Mouse (Mus musculus) forebrain, embryonic 10.5 days (tissue): ENCODE measurements around the gene Dcst2. TPM values are rescaled to one million over a fixed set of nuclear protein-coding genes. Genes with fewer than 3 reads are reported as not detected.

ENCODE experiments used
- DNase-seq: peaks from one replicate; pipeline ENCODE4 v3.0.0-alpha.2; 2017; ENCODE audit warnings: low spot score; ENCODE audit errors: extremely low spot score
- H3K27ac ChIP-seq: fragments of 300-500 bp; sonication (generic); 2 replicates; pipeline ENCODE4 v1.5.1; 2016; ENCODE audit warnings: mild to moderate bottlenecking
- H3K27me3 ChIP-seq: fragments of 300-500 bp; sonication (generic); 2 replicates; pipeline ENCODE4 v1.6.1; 2016; ENCODE audit warnings: mild to moderate bottlenecking; ENCODE audit not compliant: poor library complexity, severe bottlenecking
- H3K36me3 ChIP-seq: fragments of 300-500 bp; sonication (generic); replicated peaks from 2 replicates; pipeline ENCODE4 v1.6.1; 2016; ENCODE audit warnings: mild to moderate bottlenecking, moderate library complexity
- H3K4me1 ChIP-seq: fragments of 300-500 bp; sonication (generic); 2 replicates; pipeline ENCODE4 v1.6.1; 2016
- H3K4me3 ChIP-seq: fragments of 300-500 bp; sonication (generic); 2 replicates; pipeline ENCODE4 v1.5.1; 2016; ENCODE audit warnings: mild to moderate bottlenecking, moderate library complexity
- H3K9me3 ChIP-seq: fragments of 300-500 bp; sonication (generic); 2 replicates; pipeline ENCODE4 v1.6.1; 2016; ENCODE audit warnings: mild to moderate bottlenecking, moderate library complexity
- WGBS: fragments of 180-500 bp; shearing (Covaris S2); methylation state at CpG from one replicate; pipeline ENCODE4 v1.1.7; 2016; 5-methylcytosine and 5-hydroxymethylcytosine counted together
- polyA plus RNA-seq: library from polyadenylated mRNA; unstranded; fragments of >200 nt; fragmentation: Nextera tagmentation; extraction: Ambion mirVana; gene quantifications from 2 replicates; pipeline ENCODE4 v1.2.1, GENCODE M21; 2016

Dcst2 gene
- polyA plus RNA-seq, 1 experiment from 2014 or later, result 0.16 TPM

DNA sequence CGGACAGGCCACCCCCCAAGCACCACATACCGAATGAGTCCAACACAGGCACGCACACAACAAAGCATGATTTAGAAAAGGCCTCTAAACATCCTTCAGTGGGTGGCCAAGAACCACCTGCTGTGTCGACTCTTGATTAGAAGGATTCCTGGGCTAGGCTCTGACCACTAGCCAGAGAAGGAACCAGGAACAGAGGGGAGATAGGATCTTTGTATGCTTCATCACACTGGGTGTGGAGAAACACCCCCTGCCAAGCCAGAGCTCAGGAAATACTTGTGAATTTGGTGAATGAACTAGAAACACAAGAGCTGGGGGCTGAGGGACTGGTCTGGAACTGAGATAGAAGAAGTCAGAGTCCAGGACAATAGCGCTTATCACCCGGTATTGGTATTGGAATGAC is 25.2 kb upstream of the Dcst2 start:
- WGBS, result 4% methylated on average over 6 of the region's 6 CpGs
- Histone ChIP-seq H3K27ac (peak overlapping the region; percentile 98), H3K4me3 (peak overlapping the region; percentile 88), H3K4me1 (peaks cover 92% of the 10 kb centered on the region), H3K36me3 (peaks cover 36% of the 10 kb centered on the region), H3K27me3 (peaks cover 30% of the 10 kb centered on the region), H3K9me3 (no peaks in the 10 kb centered on the region)
- DNase-seq, result no peak

DNA sequence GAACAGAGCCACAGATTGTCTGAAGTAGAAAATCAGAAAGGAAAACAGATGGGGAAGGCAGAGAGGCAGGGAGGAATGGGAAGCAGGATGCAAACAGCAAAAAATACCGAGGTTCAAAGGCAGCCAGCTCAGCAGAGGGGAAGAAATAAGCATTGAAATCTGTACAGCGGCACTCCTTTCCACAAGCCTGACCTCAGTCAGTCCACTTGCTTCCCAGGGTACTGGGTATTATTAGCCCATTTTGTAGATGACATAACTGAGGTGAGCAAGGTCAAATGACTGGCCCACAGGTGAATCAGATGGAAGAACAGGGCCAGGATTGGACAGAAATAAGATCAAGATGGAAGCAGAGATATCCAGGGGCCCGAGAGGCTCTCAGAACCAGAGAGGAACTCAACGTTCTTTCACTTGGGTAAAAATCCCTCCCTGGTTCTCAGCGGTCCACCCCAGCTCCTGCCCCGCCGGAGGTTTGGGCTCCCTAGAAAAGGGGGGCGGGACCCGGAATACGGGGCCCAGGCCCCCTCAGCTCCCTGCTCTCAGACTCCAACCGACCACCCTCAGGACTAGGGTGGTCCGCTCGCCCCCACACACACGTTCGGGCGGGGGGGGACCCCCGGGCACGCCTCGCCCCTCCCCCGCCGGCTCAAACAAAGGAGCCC is 24.6 kb upstream of the Dcst2 start:
- Histone ChIP-seq H3K27ac (peak overlapping the region; percentile 98), H3K9me3 (no peaks in the 10 kb centered on the region), H3K4me3 (peak overlapping the region; percentile 88), H3K27me3 (peaks cover 25% of the 10 kb centered on the region), H3K36me3 (peaks cover 42% of the 10 kb centered on the region), H3K4me1 (peaks cover 85% of the 10 kb centered on the region)
- WGBS, result under 1% methylated on average over 21 of the region's 21 CpGs
- no peak for DNase-seq

DNA sequence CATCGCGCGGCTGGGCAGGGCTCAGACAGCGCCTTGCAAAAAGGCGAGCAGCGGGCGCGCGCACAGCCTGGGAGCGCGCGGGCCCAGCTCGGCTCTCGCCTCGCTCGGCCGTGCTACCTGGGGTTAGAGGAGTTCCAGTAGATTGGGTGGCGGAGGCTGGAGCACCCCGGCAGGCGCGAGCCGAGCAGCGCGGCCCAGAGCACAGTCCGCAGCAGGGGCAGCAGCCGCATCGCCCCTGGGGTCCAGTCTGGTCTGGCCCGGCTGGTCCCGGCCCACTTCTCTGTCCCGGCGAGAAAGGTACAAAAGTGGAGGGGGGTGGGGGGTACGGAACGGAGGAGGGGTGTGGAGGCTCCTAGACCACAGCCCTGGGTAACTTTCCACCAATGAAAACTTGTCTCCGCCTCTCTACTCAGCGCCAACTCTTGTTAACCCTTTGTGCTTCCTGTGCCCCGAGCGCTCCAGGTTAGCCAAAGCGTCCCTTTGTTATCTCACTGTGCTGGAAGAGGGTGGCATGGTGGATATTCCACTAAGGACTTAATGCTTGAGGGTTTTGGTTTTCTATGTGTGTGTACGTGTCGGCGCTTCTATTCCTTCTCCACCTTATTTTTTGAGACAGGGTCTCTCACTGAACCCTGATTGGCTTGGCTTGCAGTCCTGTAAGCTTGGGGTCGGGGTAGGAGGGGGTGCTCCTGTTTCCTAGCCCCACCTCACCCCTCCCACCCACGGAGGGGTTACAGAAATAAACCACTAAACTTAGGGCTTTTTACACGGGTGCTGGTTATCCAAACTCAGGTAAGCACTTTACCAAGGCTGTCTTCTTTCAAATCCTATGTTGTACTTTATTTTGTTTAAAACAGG is 23.8 kb upstream of the Dcst2 start, which contains the start of gene Efna4:
Gene Efna4 (minus strand): TSS at position 308 of the 858 bp plus-strand sequence.
- peak; percentile 85 for DNase-seq
- Histone ChIP-seq H3K27ac (peak within 1 kb of the TSS; percentile 98), H3K9me3 (no peaks in the 10 kb centered on the region), H3K4me3 (peak within 1 kb of the TSS; percentile 88), H3K36me3 (peaks cover 41% of the 10 kb centered on the region), H3K27me3 (peaks cover 23% of the 10 kb centered on the region), H3K4me1 (peaks cover 77% of the 10 kb centered on the region)
- WGBS, result under 1% methylated on average over 44 of the region's 44 CpGs

DNA sequence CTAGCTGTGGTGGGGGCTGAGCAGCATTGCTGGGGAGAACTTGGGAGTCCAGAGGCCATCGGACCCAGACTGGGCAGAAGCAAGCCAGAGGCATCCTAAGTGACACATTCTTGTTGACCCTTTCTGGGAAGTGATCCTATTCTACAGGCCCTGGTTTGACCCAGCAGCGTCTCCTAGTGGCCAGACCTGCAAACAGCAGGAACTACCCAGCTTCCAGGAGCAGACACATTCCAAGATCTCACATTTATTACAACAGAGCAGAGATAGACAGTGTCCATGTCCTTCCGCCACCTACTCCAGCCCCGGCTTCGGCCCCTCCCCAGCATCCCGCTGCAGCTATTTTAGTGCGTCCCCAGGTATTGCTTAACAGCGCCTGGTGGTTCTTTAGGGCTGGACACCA is 22.4 kb upstream of the Dcst2 start:
- H3K4me1 ChIP-seq, result peaks cover 65% of the 10 kb centered on the region
- WGBS, result 25% methylated on average over 8 of the region's 8 CpGs
- H3K9me3 ChIP-seq, result no peaks in the 10 kb centered on the region
- H3K27me3 ChIP-seq, result peaks cover 8% of the 10 kb centered on the region
- H3K4me3 ChIP-seq, result peak overlapping the region; percentile 88
- H3K27ac ChIP-seq, result peak overlapping the region; percentile 98
- peaks cover 41% of the 10 kb centered on the region for H3K36me3 ChIP-seq
- peak; percentile 83 for DNase-seq

DNA sequence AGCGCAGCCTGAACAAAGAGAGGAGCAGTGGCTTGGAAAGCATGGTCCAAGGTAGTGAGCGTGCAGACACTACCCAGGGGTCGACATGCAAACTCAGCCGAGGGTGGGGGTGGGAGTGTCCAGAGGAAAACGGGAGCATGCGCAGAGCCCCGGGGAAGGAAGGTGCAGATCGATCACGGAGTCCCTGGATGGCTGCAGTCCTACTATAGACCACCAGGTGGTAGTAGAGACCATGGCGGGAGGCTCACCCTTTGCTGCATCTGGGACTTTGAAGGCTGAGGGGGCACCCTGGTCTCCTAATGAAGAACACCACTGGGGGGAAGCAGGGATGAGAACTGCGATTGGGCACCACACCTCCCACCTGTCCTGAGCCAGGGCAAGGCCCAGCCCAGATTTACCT is 21.3 kb upstream of the Dcst2 start:
- H3K27me3 ChIP-seq, result no peaks in the 10 kb centered on the region; the same call in 1 of the 2 replicates
- DNase-seq, result peak; percentile 88
- H3K4me3 ChIP-seq, result peak overlapping the region; percentile 88
- peaks cover 42% of the 10 kb centered on the region for H3K36me3 ChIP-seq
- peak overlapping the region; percentile 98; the same call in 1 of the 2 replicates for H3K27ac ChIP-seq
- WGBS, result 3% methylated on average over 11 of the region's 11 CpGs
- H3K9me3 ChIP-seq, result no peaks in the 10 kb centered on the region
- peaks cover 55% of the 10 kb centered on the region for H3K4me1 ChIP-seq

DNA sequence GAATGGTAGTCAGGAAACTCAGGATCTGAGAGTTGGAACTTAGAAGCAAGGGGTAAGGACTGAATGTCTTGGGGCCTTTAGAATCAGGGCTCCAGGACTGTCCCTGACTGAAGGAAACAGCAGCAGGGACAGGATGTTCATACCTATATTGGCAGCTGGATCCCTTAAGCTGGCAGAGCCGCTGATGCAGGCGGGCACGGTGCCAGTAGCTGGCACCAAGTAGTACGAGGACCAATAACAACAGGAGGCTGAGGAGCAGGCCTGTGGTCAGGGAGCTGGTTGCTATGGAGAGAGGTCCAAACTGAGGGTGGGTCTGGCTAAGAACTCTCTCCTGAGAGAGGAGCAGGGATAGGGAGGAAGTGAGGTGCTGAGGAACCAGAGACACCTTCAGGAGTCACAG is 20.0 kb upstream of the Dcst2 start:
- peaks cover 52% of the 10 kb centered on the region for H3K36me3 ChIP-seq
- H3K27me3 ChIP-seq, result peaks cover 3% of the 10 kb centered on the region
- no peak overlapping the region for H3K27ac ChIP-seq
- no peak overlapping the region for H3K4me3 ChIP-seq
- peaks cover 43% of the 10 kb centered on the region for H3K4me1 ChIP-seq
- no peaks in the 10 kb centered on the region for H3K9me3 ChIP-seq
- WGBS, result 95% methylated on average over 4 of the region's 4 CpGs
- DNase-seq, result no peak

DNA sequence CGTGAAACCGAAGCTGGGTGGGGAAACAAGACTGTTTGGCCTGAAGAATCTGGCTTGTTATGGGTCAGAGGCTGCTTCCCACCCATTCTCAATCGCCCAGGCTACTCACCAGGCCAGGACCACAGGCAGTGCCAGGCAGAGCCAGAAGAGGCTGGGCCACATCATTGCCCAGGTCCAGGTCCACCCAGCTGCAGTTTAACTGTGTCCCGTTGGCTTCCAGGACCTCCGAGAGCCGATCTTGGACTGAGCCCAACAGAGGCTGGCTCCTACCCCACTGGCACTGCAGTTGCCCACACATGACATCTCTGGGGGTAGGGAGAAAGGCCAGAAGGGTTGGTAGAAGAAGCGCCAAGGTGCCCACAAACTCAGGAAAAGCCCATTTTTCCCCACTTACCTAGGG is 18.5 kb upstream of the Dcst2 start:
- no peaks in the 10 kb centered on the region for H3K9me3 ChIP-seq
- no peak for DNase-seq
- peaks cover 58% of the 10 kb centered on the region for H3K36me3 ChIP-seq
- peaks cover 38% of the 10 kb centered on the region for H3K4me1 ChIP-seq
- H3K4me3 ChIP-seq, result no peak overlapping the region
- peaks cover 18% of the 10 kb centered on the region for H3K27me3 ChIP-seq
- WGBS, result 88% methylated on average over 7 of the region's 7 CpGs
- no peak overlapping the region for H3K27ac ChIP-seq

DNA sequence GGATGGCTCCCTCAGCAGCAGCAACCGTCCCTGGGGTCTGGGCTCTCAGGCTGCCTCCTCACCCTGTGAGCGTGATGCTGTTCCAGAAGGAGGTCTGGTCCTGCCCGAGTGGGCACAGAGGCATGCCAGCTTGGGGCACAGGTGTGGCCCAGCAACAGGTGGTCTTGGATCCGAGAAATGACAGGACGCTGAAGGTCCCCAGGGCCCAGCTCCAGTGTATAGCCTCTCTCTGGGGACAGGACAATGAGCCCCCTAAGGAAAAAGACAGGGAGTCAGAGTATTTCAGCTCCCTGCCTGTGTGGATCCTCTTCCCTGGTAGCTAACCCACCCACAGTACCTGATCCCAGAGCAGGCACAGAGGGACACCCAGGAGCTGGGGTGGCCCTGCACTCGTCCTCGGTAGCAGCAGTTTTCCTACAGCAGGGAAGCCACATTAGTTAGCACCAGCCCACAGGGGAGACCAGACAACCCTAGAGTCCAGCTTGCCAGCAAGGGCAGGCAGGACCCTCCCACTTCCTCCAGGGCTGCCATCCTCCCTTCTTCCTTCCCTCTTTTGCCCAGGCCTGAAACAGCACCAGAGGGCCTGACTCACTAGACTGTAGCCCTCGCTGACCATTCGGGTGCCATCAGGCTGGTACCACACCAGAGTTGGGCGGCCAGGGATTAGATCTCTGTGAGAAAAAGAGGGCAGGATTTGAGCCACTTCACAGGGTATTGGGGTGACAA is 14.8 kb upstream of the Dcst2 start:
- H3K9me3 ChIP-seq, result no peaks in the 10 kb centered on the region
- H3K36me3 ChIP-seq, result peaks cover 50% of the 10 kb centered on the region
- WGBS, result 86% methylated on average over 10 of the region's 10 CpGs
- H3K4me3 ChIP-seq, result no peak overlapping the region
- H3K4me1 ChIP-seq, result peaks cover 39% of the 10 kb centered on the region
- no peak for DNase-seq
- H3K27me3 ChIP-seq, result peaks cover 54% of the 10 kb centered on the region
- no peak overlapping the region for H3K27ac ChIP-seq

DNA sequence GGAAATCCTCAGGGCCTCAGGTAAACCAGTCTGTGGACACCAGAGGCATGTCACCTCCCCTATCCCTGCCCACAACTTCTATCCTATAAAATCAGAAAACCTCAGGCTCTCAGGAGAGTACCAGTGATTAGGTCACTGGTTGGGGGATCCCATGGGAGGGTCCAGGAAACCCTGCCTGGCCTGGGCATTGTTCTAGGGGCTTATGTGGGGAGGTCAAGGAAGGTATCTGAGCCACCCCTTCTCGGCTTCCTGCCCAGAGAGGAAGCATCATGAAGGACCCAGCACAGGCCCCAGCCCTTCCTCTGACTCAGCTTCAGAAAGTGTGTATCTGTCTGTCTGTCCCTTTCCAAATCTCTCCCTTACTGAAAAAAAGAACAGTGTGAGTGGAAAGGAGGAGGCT is 13.9 kb upstream of the Dcst2 start:
- H3K4me1 ChIP-seq, result peaks cover 47% of the 10 kb centered on the region
- H3K27me3 ChIP-seq, result peaks cover 63% of the 10 kb centered on the region
- H3K27ac ChIP-seq, result peak overlapping the region; percentile 27; the same call in 1 of the 2 replicates
- no peak for DNase-seq
- 58% methylated on average over 1 of the region's 1 CpGs for WGBS
- no peak overlapping the region for H3K4me3 ChIP-seq
- H3K9me3 ChIP-seq, result no peaks in the 10 kb centered on the region
- peaks cover 43% of the 10 kb centered on the region for H3K36me3 ChIP-seq

DNA sequence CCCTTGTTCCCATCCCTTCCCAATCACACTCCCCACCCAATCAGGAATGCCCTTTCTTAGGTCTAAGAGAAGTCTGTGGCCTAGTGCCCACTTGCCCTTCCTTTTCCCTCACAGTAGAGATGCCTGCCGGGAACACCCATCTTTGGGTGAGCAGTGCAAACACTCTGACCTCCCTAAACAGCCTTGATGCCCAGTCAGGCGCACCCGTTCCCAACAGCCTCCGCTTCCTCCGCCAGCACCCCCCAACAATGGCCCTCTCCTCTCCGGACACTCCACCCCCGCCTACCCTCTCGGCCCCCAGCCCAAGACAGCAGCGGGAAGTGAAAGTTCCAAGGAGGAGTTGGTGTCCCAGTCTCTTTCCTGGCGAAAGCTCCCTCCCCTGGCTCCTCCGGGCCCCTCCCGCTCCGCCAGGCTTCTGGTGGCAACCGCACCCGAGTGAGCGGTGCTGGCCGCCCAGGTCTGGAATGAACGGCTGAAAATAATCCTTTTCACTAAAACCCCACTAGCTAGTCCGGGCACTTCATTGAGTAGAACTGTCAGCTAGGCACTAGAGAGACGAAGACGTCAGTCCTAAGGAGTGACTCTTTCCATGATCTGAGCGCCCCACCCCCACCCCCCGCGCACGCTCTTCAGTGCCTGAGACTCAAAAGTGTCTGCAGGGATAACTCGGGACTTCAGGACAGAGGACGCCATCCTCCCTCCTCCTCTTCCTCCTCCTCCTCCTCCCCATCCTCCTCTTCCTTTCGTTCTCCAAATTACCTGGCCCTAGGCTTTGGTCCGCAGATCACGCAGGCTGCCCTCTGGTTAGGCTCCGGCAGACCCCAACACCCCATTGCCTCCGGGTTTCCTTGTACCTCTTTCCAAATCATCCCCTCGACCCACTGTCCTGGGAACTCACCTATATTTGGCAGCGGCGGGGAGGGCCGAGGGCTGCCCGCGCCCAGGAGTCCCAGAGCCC is 12.6 kb upstream of the Dcst2 start:
- Histone ChIP-seq H3K4me3 (peak overlapping the region; percentile 78), H3K9me3 (no peaks in the 10 kb centered on the region), H3K4me1 (peaks cover 47% of the 10 kb centered on the region), H3K36me3 (peaks cover 31% of the 10 kb centered on the region), H3K27ac (peak overlapping the region; percentile 84), H3K27me3 (peaks cover 76% of the 10 kb centered on the region)
- under 1% methylated on average over 38 of the region's 38 CpGs for WGBS
- DNase-seq, result peak; percentile 30

DNA sequence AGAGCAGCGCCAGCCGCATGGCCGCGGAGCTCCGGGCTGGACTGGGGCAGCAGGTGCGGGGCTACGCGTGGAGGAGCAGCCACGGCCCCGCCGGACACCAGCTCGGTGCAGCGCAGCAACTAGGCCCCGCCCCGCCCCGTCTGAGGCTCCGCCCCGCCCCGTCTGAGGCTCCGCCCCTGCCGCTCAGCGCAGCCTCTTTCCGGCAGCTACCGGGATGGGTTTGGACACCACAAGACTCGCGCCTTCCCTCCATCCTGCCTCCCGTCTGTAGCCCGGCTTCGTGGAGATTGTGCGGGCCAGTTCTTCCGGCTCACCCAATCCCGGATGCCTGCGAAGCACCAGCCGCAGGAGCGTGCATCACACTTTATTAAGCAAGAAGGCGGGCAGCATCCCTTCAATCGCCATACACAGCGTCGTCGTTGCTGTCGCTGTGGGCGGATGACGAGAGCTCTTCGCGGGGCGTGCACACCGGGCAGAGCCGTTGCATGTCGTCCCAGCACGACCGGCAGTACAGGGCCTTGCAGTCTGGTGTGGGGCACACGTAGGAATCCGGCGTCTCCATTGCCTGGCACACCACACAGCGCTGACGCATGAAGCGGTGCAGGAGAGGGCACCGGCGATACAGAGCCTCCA is 11.8 kb upstream of the Dcst2 start, which contains the start of gene Adam15:
Gene Adam15 (minus strand): TSS at position 128 of the 633 bp plus-strand sequence.
- H3K36me3 ChIP-seq, result peaks cover 23% of the 10 kb centered on the region
- peak; percentile 89 for DNase-seq
- peaks cover 50% of the 10 kb centered on the region for H3K4me1 ChIP-seq
- peak within 1 kb of the TSS; percentile 78 for H3K4me3 ChIP-seq
- peak within 1 kb of the TSS; percentile 84 for H3K27ac ChIP-seq
- WGBS, result 1% methylated on average over 59 of the region's 59 CpGs
- no peaks in the 10 kb centered on the region for H3K9me3 ChIP-seq
- H3K27me3 ChIP-seq, result peaks cover 77% of the 10 kb centered on the region
